Mouse (Mus musculus): ENCODE results near the gene Syt3.

The Syt3 gene

GRCm38 (mm10) chr7:44383980-44384715 lies at the start of gene Syt3:
TSS of gene Syt3 (plus strand) at chr7:44384102.
- DNase-seq = peak; percentile 76

GRCm38 (mm10) chr7:44334139-44334538 lies 49.8 kb upstream of the Syt3 start:
- no peak for DNase-seq

DNA sequence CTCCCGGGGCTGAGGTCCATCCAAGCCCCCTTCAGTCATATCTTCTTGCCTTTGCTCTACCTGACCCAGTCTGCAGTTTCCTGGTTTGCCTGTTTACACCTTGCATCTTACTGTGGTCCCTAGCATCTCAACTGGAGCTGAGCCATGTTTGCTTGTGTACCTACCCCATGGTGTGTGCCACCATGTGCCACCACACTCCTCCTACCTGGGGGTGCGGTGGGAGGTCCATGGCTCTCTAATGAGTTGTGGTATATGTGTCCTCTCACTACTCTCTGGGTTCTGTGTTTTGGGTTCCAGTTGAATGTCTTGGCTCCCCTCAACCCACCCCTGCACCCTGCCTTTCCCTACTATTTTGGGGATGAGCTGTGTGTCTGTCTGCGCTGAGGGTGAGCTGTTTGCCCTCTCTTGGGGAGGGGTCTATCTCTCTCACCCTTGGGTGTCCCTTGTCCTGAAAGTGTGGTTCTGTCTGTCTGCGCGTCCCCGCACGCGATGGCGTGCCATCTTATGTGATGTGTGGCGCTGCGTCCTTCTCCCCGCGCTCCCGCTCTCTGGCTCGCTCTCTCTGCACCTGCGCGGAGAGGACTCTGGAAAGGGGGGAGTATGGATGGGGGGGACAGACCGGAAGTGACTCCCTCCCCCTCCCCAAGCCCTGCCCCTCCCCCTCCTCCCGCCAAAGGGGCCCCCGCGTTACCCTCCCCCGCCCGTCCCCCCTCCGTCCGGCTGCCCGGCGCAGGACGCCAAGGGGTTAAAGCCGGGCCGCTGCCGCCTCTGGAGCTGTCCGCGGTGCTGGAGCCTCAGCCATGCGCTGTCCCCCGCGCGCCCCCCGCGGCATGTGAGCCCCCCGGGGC lies 48.6 kb upstream of the Syt3 start:
- peak; percentile 50 for DNase-seq

GRCm38 (mm10) chr7:44336046-44337021 lies 47.6 kb upstream of the Syt3 start:
- no peak for DNase-seq

DNA sequence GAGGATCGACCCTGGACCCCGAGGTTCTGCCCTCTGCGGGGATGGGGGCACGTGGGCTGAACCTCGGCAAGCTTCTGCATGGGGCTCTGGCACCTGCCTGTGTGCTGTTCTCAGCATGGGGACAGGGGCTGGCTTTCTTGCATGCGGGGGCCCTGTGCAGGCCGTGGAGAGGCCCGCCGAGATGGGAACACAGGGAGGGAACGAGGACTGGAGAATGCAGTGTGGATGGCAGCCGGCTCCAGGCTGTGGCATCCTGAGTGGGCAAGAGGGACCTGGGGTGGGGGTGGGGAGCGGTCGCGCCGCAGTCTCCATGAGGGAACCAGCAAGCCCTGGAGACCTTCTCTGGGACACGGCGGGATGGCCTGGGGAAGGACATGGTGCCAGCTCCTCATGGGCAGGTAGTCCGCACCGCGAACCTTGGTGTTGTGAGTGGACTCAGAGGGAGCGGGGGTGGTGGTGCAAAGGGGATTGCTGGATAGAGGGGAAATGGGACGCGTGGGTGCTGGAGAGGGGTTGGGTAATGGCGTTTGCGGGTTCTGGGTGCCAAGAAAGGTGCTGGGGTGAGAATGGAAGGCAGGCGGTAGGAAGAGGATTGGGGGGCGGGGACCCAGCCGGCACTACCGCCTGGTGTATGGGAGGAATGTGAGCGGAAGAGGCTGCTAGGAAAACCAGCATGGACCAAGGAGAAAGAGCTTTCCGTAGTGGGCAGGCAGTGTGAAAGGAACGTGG lies 46.6 kb upstream of the Syt3 start:
- DNase-seq = no peak

GRCm38 (mm10) chr7:44340226-44340625 lies 43.7 kb upstream of the Syt3 start:
- DNase-seq = no peak

- no peak for DNase-seq
Measured at GRCm38 (mm10) chr7:44341119-44341518, 42.8 kb upstream of the Syt3 start.

- no peak for DNase-seq
Measured at GRCm38 (mm10) chr7:44341714-44342113, 42.2 kb upstream of the Syt3 start.

GRCm38 (mm10) chr7:44343459-44344015 lies 40.4 kb upstream of the Syt3 start:
- peak; percentile 52 for DNase-seq

- DNase-seq = peak; percentile 38
Measured at GRCm38 (mm10) chr7:44344622-44345021, 39.3 kb upstream of the Syt3 start.

DNA sequence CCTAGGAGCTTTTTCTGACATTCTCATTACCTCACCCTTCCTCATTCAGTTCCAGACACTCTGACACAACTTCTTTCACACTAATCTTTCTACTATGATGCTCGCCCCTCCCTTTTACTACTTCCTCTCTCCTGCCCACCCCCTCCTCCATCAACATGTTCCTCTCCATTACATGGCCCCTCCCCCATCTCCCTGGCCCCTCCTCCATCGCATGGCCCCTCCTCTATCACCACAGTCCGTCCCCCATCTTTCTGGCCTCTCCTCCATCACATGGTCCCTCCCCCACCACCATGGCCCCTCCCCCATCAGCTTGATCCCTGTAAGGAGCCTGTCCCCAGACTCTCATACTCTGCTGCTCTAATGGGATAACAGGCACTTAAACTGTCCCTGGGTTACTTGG lies 34.9 kb upstream of the Syt3 start:
- DNase-seq = no peak

DNA sequence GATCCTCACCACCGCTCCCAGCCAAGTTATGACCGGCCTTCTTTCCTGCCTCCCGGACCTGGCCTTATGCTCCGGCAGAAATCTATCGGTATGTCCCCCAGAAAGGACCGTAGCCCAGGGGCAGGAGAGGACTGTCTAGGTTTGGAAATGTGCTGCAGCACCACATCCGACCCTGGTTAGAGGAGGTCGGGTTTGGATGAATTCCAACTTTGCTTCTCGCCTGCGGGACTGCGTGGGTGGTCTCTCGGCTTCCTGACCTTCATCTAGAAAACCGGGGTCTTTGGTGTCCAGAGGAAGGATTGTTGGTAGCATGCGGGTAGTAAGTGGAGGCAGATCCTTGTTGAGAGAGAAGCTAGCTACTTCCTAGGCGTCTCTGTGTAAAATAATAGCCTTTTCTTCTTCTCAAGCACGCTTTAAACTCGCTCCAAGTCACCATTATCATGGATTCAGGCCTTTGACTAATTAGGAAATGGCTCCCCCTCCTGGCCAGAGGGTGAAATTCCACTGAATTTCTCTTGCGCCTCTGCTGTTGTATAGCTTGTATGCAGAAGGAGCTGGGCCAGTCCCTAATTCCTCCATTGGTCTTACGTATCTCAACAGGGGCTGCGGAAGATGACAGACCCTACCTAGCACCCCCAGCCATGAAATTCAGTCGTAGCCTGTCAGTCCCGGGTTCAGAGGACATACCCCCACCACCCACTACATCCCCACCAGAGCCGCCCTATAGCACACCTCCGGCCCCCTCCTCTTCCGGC lies 32.8 kb upstream of the Syt3 start:
- peak; percentile 89 for DNase-seq

- no peak for DNase-seq
Measured at GRCm38 (mm10) chr7:44351881-44352749, 31.8 kb upstream of the Syt3 start.

DNA sequence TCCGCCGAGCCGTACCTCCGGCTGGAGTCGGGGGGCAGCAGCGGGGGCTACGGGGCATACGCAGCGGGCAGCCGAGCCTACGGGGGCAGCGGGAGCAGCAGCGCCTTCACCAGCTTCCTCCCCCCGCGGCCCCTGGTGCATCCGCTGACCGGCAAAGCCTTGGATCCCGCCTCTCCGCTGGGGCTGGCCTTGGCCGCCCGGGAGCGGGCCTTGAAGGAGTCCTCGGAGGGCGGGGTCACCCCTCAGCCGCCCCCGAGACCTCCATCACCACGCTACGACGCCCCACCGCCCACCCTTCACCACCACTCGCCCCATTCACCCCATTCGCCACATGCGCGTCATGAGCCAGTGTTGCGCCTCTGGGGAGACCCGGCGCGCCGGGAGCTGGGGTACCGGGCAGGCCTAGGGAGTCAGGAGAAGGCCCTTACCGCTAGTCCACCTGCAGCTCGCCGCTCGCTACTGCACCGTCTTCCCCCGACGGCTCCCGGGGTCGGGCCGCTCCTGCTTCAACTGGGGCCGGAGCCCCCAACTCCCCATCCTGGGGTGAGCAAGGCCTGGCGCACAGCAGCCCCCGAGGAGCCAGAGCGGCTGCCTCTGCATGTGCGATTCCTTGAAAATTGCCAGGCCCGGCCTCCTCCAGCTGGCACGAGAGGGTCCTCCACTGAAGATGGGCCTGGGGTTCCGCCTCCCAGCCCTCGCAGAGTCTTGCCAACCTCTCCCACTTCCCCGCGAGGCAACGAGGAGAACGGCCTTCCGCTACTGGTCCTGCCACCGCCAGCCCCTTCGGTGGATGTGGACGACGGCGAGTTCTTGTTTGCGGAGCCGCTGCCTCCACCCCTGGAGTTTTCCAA lies 30.9 kb upstream of the Syt3 start:
- DNase-seq = no peak

GRCm38 (mm10) chr7:44353601-44354340 lies 30.1 kb upstream of the Syt3 start:
- no peak for DNase-seq

- DNase-seq = no peak
Measured at GRCm38 (mm10) chr7:44355411-44355810, 28.5 kb upstream of the Syt3 start.

GRCm38 (mm10) chr7:44356590-44357481 lies 27.1 kb upstream of the Syt3 start:
- no peak for DNase-seq

Data from lung, postnatal 10 days (tissue).